Mouse (Mus musculus) ES-E14 (cell line): ENCODE measurements around the gene Zfp365. TPM values are rescaled to one million over a fixed set of nuclear protein-coding genes. Genes with fewer than 3 reads are reported as not detected.

Experiments
- DNase-seq: peaks from one replicate; pipeline ENCODE4 v3.0.0-alpha.2; 2013; ENCODE audit warnings: low read depth, low spot score
- H3K27ac ChIP-seq: 2 replicates; pipeline ENCODE4 v1.5.1; 2012; ENCODE audit warnings: low read depth, mild to moderate bottlenecking, low read length, moderate library complexity, mixed read lengths; ENCODE audit not compliant: poor library complexity, insufficient read depth, severe bottlenecking
- H3K36me3 ChIP-seq: 2 replicates; pipeline ENCODE4 v1.6.1; 2012; ENCODE audit warnings: mild to moderate bottlenecking, low read length, moderate library complexity, mixed read lengths; ENCODE audit not compliant: control insufficient read depth, poor library complexity, insufficient read depth, severe bottlenecking
- H3K4me1 ChIP-seq, 2 experiments: fragments of 150-350 bp in 1 of 2; sonication (generic) in 1 of 2; 2 replicates each; pipeline ENCODE4 v1.6.1; 2012; ENCODE audit warnings: low read length in 2 of 2, mild to moderate bottlenecking in 1 of 2, mixed read lengths in 1 of 2; ENCODE audit not compliant: control insufficient read depth in 2 of 2, insufficient read depth in 2 of 2, poor library complexity in 1 of 2
- H3K4me3 ChIP-seq, 2 experiments: fragments of 150-350 bp in 1 of 2; sonication (generic) in 1 of 2; 2 replicates each; pipeline ENCODE4 v1.5.1; 2012; ENCODE audit warnings: low read length in 2 of 2, low read depth in 1 of 2, mild to moderate bottlenecking in 1 of 2, mixed read lengths in 1 of 2; ENCODE audit not compliant: insufficient read depth in 1 of 2, poor library complexity in 1 of 2, severe bottlenecking in 1 of 2
- H3K9ac ChIP-seq: 2 replicates; pipeline ENCODE4 v1.6.1; 2012; ENCODE audit warnings: low read depth, mild to moderate bottlenecking, low read length, mixed read lengths; ENCODE audit not compliant: poor library complexity, insufficient read depth, severe bottlenecking
- H3K9me3 ChIP-seq: fragments of 150-350 bp; sonication (generic); 2 replicates; pipeline ENCODE4 v1.6.1; 2012; ENCODE audit warnings: low read depth, mild to moderate bottlenecking, low read length; ENCODE audit not compliant: control insufficient read depth, insufficient read depth
- CHD2 ChIP-seq: IDR thresholded peaks from 2 replicates; pipeline ENCODE4 v1.6.1; 2014; ENCODE audit warnings: mild to moderate bottlenecking, low read depth, low read length, inconsistent platforms
- HCFC1 ChIP-seq: IDR thresholded peaks from 2 replicates; pipeline ENCODE4 v1.6.1; 2012; ENCODE audit warnings: low read length, inconsistent platforms, borderline replicate concordance; ENCODE audit not compliant: insufficient read depth
- MAFK ChIP-seq: IDR thresholded peaks from 2 replicates; pipeline ENCODE4 v1.6.1; 2014; ENCODE audit warnings: mild to moderate bottlenecking, low read depth, low read length, inconsistent platforms; ENCODE audit not compliant: insufficient read depth
- ZC3H11A ChIP-seq: IDR thresholded peaks from 2 replicates; pipeline ENCODE4 v1.6.1; 2012; ENCODE audit warnings: low read depth, mild to moderate bottlenecking, inconsistent platforms, low read length, borderline replicate concordance
- ZNF384 ChIP-seq: IDR thresholded peaks from 2 replicates; pipeline ENCODE4 v1.6.1; 2012; ENCODE audit warnings: low read depth, low read length, inconsistent platforms
- in situ Hi-C, 2 experiments: fragments of 600-800 bp; cut with MboI; formaldehyde crosslinking; loops; one replicate each; pipeline ENCODE4 v1.15.1; 2025; ENCODE audit warnings: low sequenced_read_pairs in 2 of 2, inconsistent platforms in 1 of 2; ENCODE audit not compliant: unreplicated experiment in 2 of 2
- total RNA-seq: library from RNA; depleted of rRNA; stranded (reverse); fragments of 300-350 nt; gene quantifications from 2 replicates; pipeline ENCODE4 v1.2.3, GENCODE M21; 2012

Zfp365 gene
- total RNA-seq, 1 experiment, result 16.1 TPM

DNA sequence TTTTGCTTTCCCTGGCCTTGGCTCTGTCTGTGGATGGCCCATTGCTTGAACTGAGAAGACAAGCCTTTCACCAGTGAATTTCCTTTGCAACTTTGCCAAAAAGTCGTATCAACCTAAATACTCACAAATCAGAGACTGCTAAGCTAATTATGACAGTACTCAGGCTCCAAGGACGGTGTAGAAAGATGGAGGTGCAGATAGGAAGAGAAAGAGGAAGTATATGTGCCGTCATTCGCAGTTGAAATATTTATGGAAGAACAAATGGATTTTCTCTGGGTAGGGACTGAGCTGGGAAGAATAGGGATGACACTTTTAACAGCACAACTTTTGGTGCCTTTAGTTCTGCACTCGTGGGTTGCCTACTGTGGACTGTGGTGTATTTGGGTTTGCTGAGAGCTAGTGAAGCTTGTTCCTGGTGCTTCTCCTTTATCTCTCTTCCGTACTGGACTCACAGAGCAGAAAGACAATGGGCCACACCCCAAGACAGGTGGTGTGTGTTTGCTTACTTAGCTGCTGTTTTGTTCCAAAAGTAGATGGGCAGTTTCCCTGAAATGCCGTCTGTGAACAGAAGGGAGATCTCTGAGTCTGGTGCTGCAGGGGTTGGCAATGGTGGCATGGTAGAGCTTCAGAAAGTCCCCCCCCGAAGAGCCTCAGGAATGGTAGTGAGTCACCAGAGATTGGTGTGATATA lies 37.7 kb upstream of the Zfp365 start:
- in situ Hi-C loops, result no loop called here
- H3K36me3 ChIP-seq, result no peaks in the 10 kb centered on the region
- H3K4me3 ChIP-seq, result no peak overlapping the region
- no peak overlapping the region for H3K27ac ChIP-seq
- TF ChIP-seq HCFC1 (no peak), CHD2 (no peak), MAFK (no peak), ZNF384 (no peak), ZC3H11A (no peak)
- peaks cover 1 to 4% of the 10 kb centered on the region in 2 experiments; a peak in 1 of 4 replicates for H3K4me1 ChIP-seq
- DNase-seq, result no peak
- no peak overlapping the region for H3K9ac ChIP-seq
- no peaks in the 10 kb centered on the region for H3K9me3 ChIP-seq

DNA sequence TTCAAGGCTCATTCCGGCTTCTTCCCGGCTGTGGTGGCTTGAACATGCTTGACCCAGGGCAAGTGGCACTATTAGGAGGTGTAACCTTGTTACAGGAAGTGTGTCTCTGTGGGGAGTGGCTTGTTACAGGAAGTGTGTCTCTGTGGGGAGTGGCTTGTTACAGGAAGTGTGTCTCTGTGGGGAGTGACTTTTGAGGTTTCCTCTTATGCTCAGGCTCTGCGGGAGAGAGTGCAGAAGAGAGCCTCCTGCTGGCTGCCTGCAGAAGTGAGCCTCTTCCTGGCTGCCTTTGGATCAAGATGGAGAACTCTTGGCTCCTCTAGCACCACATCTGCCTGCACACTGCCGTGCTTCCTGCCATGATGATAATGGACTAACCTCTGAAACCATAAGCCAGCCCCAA lies 31.1 kb upstream of the Zfp365 start:
- Histone ChIP-seq H3K27ac (no peak overlapping the region), H3K4me3 (no peak overlapping the region), H3K4me1 (no peaks in the 10 kb centered on the region), H3K9me3 (no peaks in the 10 kb centered on the region), H3K36me3 (no peaks in the 10 kb centered on the region), H3K9ac (no peak overlapping the region)
- no peak for TF ChIP-seq MAFK
- TF ChIP-seq CHD2, result no peak
- no peak for TF ChIP-seq HCFC1
- no peak for TF ChIP-seq ZC3H11A
- no peak for TF ChIP-seq ZNF384
- in situ Hi-C loops, result no loop called here
- no peak for DNase-seq

DNA sequence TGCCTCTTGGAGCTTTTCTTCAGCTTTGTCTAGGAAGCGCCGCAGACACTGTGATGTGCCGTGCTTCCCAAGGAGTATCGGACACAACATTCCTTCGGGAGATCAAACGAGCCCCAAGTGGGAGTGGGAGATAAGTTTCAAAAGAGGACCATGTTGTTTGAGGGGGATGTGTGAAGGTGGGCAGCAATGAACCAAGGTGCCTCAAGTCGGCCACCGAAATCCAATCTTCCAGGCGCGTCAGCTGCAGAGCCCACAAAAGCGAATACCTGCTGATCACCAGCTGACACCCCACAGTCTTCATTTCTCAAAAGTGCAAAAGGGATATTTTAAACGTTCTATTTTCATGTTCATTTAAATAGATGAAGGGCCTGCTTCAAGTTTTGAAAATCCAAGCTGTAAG lies 27.1 kb upstream of the Zfp365 start:
- no peak overlapping the region for H3K9ac ChIP-seq
- in situ Hi-C loops, result no loop called here
- H3K27ac ChIP-seq, result no peak overlapping the region
- H3K9me3 ChIP-seq, result no peaks in the 10 kb centered on the region
- DNase-seq, result no peak
- H3K36me3 ChIP-seq, result no peaks in the 10 kb centered on the region
- H3K4me1 ChIP-seq, result no peaks in the 10 kb centered on the region
- TF ChIP-seq ZC3H11A, result no peak
- TF ChIP-seq HCFC1, result no peak
- TF ChIP-seq ZNF384, result no peak
- no peak for TF ChIP-seq CHD2
- TF ChIP-seq MAFK, result no peak
- H3K4me3 ChIP-seq, result no peak overlapping the region

DNA sequence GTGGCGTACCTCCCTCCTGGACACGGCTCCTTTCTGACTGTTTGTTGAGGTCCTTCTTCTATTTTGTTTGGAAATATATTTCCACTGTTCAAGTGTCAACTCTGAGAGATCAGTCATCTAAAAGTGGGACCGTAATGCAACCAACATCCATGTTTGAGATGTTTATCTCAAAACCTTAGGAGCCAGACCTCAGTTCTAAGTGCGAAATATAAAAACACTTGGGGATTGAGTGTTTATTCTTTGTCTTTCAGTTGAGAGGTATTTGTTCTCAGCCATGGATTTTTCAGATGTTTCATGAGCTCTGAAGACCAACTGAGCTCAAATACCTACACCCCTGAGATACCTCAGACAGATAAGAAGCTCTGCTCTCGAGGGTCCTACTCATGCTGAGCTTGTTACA lies 25.3 kb upstream of the Zfp365 start:
- no peak overlapping the region for H3K27ac ChIP-seq
- no peaks in the 10 kb centered on the region for H3K36me3 ChIP-seq
- in situ Hi-C loops, result no loop called here
- DNase-seq, result no peak
- H3K9ac ChIP-seq, result no peak overlapping the region
- H3K4me1 ChIP-seq, result no peaks in the 10 kb centered on the region
- H3K9me3 ChIP-seq, result no peaks in the 10 kb centered on the region
- TF ChIP-seq ZNF384 (no peak), CHD2 (no peak), ZC3H11A (no peak), HCFC1 (no peak)
- H3K4me3 ChIP-seq, result no peak overlapping the region
